Mouse (Mus musculus): ENCODE results near the gene U2surp.

Gene U2surp

GRCm38 (mm10) chr9:95539176-95539800 is 27.5 kb upstream of the U2surp start:
- no peak for DNase-seq (ENCODE audit: extremely low read depth, insufficient read length, low spot score)

GRCm38 (mm10) chr9:95533817-95534216 is 22.0 kb upstream of the U2surp start:
- DNase-seq (ENCODE audit: extremely low read depth, insufficient read length, low spot score): no peak

- no peak for DNase-seq (ENCODE audit: extremely low read depth, insufficient read length, low spot score)
These were observed 19.3 kb upstream of the U2surp start for GRCm38 (mm10) chr9:95531144-95531543.

GRCm38 (mm10) chr9:95527676-95528075 is 15.9 kb upstream of the U2surp start:
- DNase-seq (ENCODE audit: extremely low read depth, insufficient read length, low spot score): no peak

GRCm38 (mm10) chr9:95525961-95526360 is 14.2 kb upstream of the U2surp start:
- no peak for DNase-seq (ENCODE audit: extremely low read depth, insufficient read length, low spot score)

GRCm38 (mm10) chr9:95525376-95525775 is 13.6 kb upstream of the U2surp start:
- DNase-seq (ENCODE audit: extremely low read depth, insufficient read length, low spot score): no peak

- no peak for DNase-seq (ENCODE audit: extremely low read depth, insufficient read length, low spot score)
These were observed 10.8 kb upstream of the U2surp start for GRCm38 (mm10) chr9:95522561-95522960.

GRCm38 (mm10) chr9:95521566-95521965 is 9.8 kb upstream of the U2surp start:
- DNase-seq (ENCODE audit: extremely low read depth, insufficient read length, low spot score): no peak

GRCm38 (mm10) chr9:95521031-95521430 is 9.2 kb upstream of the U2surp start:
- no peak for DNase-seq (ENCODE audit: extremely low read depth, insufficient read length, low spot score)

- no peak for DNase-seq (ENCODE audit: extremely low read depth, insufficient read length, low spot score)
These were observed 8.8 kb upstream of the U2surp start for GRCm38 (mm10) chr9:95520563-95520962.

GRCm38 (mm10) chr9:95514361-95514760 is 2.6 kb upstream of the U2surp start:
- DNase-seq (ENCODE audit: extremely low read depth, insufficient read length, low spot score): peak; percentile 55

- no peak for DNase-seq (ENCODE audit: extremely low read depth, insufficient read length, low spot score)
These were observed 2.0 kb upstream of the U2surp start for GRCm38 (mm10) chr9:95513776-95514175.

- DNase-seq (ENCODE audit: extremely low read depth, insufficient read length, low spot score): no peak
These were observed 685 bp upstream of the U2surp start for GRCm38 (mm10) chr9:95512331-95513030.

GRCm38 (mm10) chr9:95510693-95511404 is 947 bp downstream of the U2surp start:
- no peak for DNase-seq (ENCODE audit: extremely low read depth, insufficient read length, low spot score)

GRCm38 (mm10) chr9:95505666-95506065 is 6.1 kb downstream of the U2surp start:
- DNase-seq (ENCODE audit: extremely low read depth, insufficient read length, low spot score): no peak

GRCm38 (mm10) chr9:95499848-95500247 is 11.9 kb downstream of the U2surp start:
- no peak for DNase-seq (ENCODE audit: extremely low read depth, insufficient read length, low spot score)

- DNase-seq (ENCODE audit: extremely low read depth, insufficient read length, low spot score): no peak
These were observed 16.8 kb downstream of the U2surp start for GRCm38 (mm10) chr9:95495038-95495437.

- DNase-seq (ENCODE audit: extremely low read depth, insufficient read length, low spot score): no peak
These were observed 18.4 kb downstream of the U2surp start for GRCm38 (mm10) chr9:95493393-95493792.

- no peak for DNase-seq (ENCODE audit: extremely low read depth, insufficient read length, low spot score)
These were observed 21.8 kb downstream of the U2surp start for GRCm38 (mm10) chr9:95490003-95490402.

- no peak for DNase-seq (ENCODE audit: extremely low read depth, insufficient read length, low spot score)
These were observed 22.9 kb downstream of the U2surp start for GRCm38 (mm10) chr9:95488861-95489260.

GRCm38 (mm10) chr9:95479981-95480380 is 31.8 kb downstream of the U2surp start:
- no peak for DNase-seq (ENCODE audit: extremely low read depth, insufficient read length, low spot score)

- DNase-seq (ENCODE audit: extremely low read depth, insufficient read length, low spot score): no peak
These were observed 33.4 kb downstream of the U2surp start for GRCm38 (mm10) chr9:95478443-95478842.
